Mouse (Mus musculus): ENCODE data around the gene Plxna4. TPM values are rescaled to one million over a fixed set of nuclear protein-coding genes. Genes with fewer than 3 reads are reported as not detected.

Gene Plxna4
- polyA plus RNA-seq, 1 experiment from 2014 or later = 1.9 TPM

DNA sequence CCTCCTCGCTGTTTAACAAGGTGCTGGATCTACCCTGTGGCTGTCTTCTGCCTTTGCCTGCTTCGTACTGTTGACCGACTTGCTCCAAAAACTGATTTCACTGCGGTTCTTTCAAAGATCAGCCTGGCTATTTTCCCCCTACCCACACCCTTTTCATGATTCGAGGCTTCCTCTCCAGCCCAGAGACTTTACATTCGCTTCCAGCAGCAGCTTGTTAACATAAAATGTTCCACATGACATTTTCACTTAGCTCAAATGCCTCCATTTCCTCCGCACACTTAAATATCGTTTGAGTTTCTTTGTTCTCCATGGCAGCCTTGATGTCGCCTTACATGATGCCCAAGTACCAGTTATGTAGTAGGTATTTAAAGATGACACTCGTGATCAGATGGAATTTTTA lies 336.3 kb downstream of the Plxna4 start:
- Histone ChIP-seq H3K27me3 (replicated peaks; ENCODE audit: low read depth, poor library complexity, severe bottlenecking) (no peaks in the 10 kb centered on the region), H3K4me3 (no peak overlapping the region), H3K4me1 (no peaks in the 10 kb centered on the region), H3K36me3 (replicated peaks) (no peaks in the 10 kb centered on the region), H3K27ac (replicated peaks) (no peak overlapping the region), H3K9me3 (no peaks in the 10 kb centered on the region)
- no peak for DNase-seq (ENCODE audit: low spot score)
- WGBS = 78% methylated on average over 10 of the region's 10 CpGs

DNA sequence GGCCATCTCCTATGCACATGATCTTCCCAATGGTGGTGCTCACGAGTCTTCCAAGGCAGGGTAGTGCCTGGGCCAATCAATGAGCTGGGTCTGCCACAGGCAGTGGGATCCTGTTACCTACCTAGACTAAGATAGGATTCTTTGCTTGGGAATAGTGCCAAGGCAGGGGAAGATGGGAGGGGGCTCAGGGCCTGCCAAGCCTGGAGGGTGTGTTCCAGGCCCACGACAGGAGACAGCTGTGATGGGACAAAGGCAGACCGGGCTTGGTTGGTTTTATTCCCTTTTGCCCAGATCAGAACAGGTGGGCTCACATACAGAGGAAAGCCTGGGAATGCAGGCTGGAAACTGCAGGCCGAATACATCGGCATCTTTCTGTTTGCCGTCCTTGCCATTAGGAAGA lies 342.0 kb downstream of the Plxna4 start:
- Histone ChIP-seq H3K36me3 (replicated peaks) (no peaks in the 10 kb centered on the region), H3K9me3 (no peaks in the 10 kb centered on the region), H3K4me1 (0 out of 2 replicates have a peak, but pooled peaks cover 3% of the 10 kb centered on the region), H3K27ac (replicated peaks) (no peak overlapping the region), H3K4me3 (no peak overlapping the region), H3K27me3 (replicated peaks; ENCODE audit: low read depth, poor library complexity, severe bottlenecking) (no peaks in the 10 kb centered on the region)
- WGBS = 80% methylated on average over 6 of the region's 6 CpGs
- DNase-seq (ENCODE audit: low spot score) = no peak

DNA sequence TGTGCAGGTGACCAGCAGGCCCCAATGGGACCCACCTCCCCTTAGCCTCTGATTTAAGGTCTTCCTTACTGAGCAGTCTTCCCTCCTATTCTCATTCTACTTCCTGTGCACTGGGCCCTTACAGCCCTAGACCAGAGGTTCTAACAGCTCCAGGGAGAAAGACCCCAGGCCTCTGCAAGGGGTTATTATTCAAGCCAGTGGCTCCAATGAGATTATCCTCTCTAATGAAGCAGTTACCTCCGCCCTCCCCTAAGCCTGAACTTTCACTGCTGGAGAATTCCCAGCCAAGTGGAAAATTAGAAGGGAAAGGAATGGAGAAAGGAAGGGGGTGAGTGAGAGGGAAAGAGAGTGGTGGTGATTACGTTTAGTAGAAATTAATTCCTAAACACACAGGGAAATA lies 345.0 kb downstream of the Plxna4 start:
- DNase-seq (ENCODE audit: low spot score) = no peak
- no peaks in the 10 kb centered on the region for H3K36me3 ChIP-seq (replicated peaks)
- H3K27me3 ChIP-seq (replicated peaks; ENCODE audit: low read depth, poor library complexity, severe bottlenecking) = no peaks in the 10 kb centered on the region
- WGBS = 44% methylated on average over 2 of the region's 2 CpGs
- H3K9me3 ChIP-seq = no peaks in the 10 kb centered on the region
- no peak overlapping the region for H3K4me3 ChIP-seq
- H3K27ac ChIP-seq (replicated peaks) = no peak overlapping the region
- H3K4me1 ChIP-seq = 0 out of 2 replicates have a peak, but pooled peaks cover 3% of the 10 kb centered on the region

DNA sequence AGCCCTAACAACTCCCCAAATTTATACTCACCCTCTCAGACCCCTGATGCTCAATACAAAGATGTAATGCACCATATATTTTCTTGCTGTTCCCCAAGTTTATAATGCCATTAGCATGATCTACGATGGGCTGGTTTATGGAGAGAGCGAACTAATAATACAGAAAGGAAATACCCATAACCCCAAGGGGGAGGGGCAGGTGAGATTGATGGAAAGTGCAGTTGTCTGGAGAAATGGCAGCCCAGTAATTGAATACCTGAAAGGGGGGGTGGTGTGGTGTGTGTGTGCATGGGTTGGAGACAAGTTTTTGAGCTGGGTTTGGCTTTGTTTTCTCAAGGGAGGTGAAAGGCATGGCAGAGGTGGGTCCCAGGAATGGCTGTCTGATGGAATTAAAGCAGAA lies 356.6 kb downstream of the Plxna4 start:
- no peak for DNase-seq (ENCODE audit: low spot score)
- 89% methylated on average over 2 of the region's 2 CpGs for WGBS
- Histone ChIP-seq H3K27ac (replicated peaks) (no peak overlapping the region), H3K4me3 (no peak overlapping the region), H3K36me3 (replicated peaks) (no peaks in the 10 kb centered on the region), H3K4me1 (peaks cover 9% of the 10 kb centered on the region; the same call in 1 of the 2 replicates), H3K27me3 (replicated peaks; ENCODE audit: low read depth, poor library complexity, severe bottlenecking) (no peaks in the 10 kb centered on the region), H3K9me3 (no peaks in the 10 kb centered on the region)

DNA sequence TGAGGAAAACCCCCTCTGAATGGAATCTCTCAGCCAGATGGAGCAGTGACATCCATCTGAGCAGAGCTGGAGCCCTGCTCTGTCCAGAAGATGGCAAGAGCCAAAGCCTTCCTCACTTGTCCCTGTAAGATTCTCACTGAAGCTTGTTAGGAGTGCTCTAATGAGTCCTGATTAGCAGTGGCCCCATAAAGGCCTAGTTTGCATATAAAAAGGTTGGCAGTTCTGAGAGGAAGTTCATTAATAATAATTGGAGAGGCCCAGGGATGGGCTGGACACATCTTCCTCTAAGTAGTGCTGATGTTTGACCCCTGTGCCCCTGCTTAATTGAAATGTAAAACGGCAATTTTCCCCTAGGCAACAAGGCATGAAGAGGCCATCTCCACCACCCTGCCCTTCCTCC lies 361.4 kb downstream of the Plxna4 start:
- no peaks in the 10 kb centered on the region for H3K27me3 ChIP-seq (replicated peaks; ENCODE audit: low read depth, poor library complexity, severe bottlenecking)

GRCm38 (mm10) chr6:32224007-32224703 lies 363.8 kb downstream of the Plxna4 start:
- no peak for DNase-seq (ENCODE audit: low spot score)
- H3K4me1 ChIP-seq = 0 out of 2 replicates have a peak, but pooled peaks cover 7% of the 10 kb centered on the region
- no peaks in the 10 kb centered on the region for H3K27me3 ChIP-seq (replicated peaks; ENCODE audit: low read depth, poor library complexity, severe bottlenecking)
- WGBS = 76% methylated on average over 7 of the region's 7 CpGs
- H3K27ac ChIP-seq (replicated peaks) = no peak overlapping the region
- H3K4me3 ChIP-seq = no peak overlapping the region
- H3K36me3 ChIP-seq (replicated peaks) = no peaks in the 10 kb centered on the region
- H3K9me3 ChIP-seq = no peaks in the 10 kb centered on the region

More for the DNA sequence above, 361.4 kb downstream of the Plxna4 start:
- H3K36me3 ChIP-seq (replicated peaks) = no peaks in the 10 kb centered on the region
- DNase-seq (ENCODE audit: low spot score) = no peak
- H3K4me1 ChIP-seq = peaks cover 15% of the 10 kb centered on the region; the same call in 1 of the 2 replicates
- H3K4me3 ChIP-seq = no peak overlapping the region
- 30% methylated on average over 1 of the region's 1 CpGs for WGBS
- no peaks in the 10 kb centered on the region for H3K9me3 ChIP-seq
- no peak overlapping the region for H3K27ac ChIP-seq (replicated peaks)

DNA sequence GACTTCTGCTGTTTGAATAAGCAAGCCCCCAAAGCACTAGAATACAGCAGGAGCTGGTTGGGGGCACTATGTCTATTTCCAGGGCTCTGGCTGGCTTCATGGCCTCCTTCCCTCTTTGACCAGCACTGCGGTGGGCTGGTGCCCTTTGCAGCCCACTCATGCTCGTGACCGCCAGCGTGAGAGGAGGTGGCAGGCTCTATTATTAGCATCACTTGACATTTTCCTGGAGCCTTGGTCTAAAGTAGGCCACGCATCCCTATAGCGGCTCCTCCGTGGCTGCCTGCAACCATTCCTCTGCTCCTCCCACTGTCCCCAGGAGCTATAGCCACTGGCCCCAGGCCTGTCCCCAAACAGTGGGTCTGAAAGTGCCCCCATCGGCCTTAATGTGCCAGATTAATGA lies 367.2 kb downstream of the Plxna4 start:
- WGBS = 87% methylated on average over 8 of the region's 8 CpGs
- H3K9me3 ChIP-seq = no peaks in the 10 kb centered on the region
- no peak for DNase-seq (ENCODE audit: low spot score)
- 0 out of 2 replicates have a peak, but pooled peaks cover 7% of the 10 kb centered on the region for H3K4me1 ChIP-seq
- H3K36me3 ChIP-seq (replicated peaks) = no peaks in the 10 kb centered on the region
- no peak overlapping the region for H3K27ac ChIP-seq (replicated peaks)
- H3K4me3 ChIP-seq = no peak overlapping the region
- H3K27me3 ChIP-seq (replicated peaks; ENCODE audit: low read depth, poor library complexity, severe bottlenecking) = no peaks in the 10 kb centered on the region

DNA sequence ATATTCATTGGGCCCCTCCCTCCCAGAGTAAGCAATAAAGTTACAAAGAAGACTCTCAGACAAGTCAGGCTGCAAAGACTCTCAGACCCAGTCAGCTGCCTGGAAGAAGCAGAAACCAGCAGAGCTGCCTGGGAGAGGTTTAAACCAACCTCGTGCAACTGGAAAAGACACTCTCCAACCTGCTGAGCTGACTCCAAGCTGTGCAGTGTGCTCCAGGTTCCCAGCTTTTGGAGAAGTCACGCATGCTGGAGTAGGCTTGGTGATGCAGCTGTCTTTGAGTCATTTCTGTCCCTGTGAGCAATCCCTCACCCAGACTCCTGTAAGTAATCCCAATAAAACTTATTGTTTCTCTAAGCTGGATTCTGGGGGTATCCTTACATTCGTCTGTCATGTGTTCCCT lies 369.4 kb downstream of the Plxna4 start:
- H3K9me3 ChIP-seq = no peaks in the 10 kb centered on the region
- no peak for DNase-seq (ENCODE audit: low spot score)

GRCm38 (mm10) chr6:32212439-32212838 lies 375.6 kb downstream of the Plxna4 start:
- Histone ChIP-seq H3K36me3 (replicated peaks) (no peaks in the 10 kb centered on the region), H3K4me1 (no peaks in the 10 kb centered on the region; the same call in 1 of the 2 replicates), H3K27me3 (replicated peaks; ENCODE audit: low read depth, poor library complexity, severe bottlenecking) (no peaks in the 10 kb centered on the region), H3K27ac (replicated peaks) (no peak overlapping the region), H3K4me3 (no peak overlapping the region), H3K9me3 (no peaks in the 10 kb centered on the region)
- WGBS = 56% methylated on average over 4 of the region's 4 CpGs
- no peak for DNase-seq (ENCODE audit: low spot score)

More for the DNA sequence above, 369.4 kb downstream of the Plxna4 start:
- H3K27me3 ChIP-seq (replicated peaks; ENCODE audit: low read depth, poor library complexity, severe bottlenecking) = no peaks in the 10 kb centered on the region
- no peak overlapping the region for H3K4me3 ChIP-seq
- no peaks in the 10 kb centered on the region for H3K36me3 ChIP-seq (replicated peaks)
- 84% methylated on average over 3 of the region's 3 CpGs for WGBS
- H3K4me1 ChIP-seq = peaks cover 7% of the 10 kb centered on the region; the same call in 1 of the 2 replicates
- no peak overlapping the region for H3K27ac ChIP-seq (replicated peaks)

- DNase-seq (ENCODE audit: low spot score) = no peak
- Histone ChIP-seq H3K27ac (replicated peaks) (no peak overlapping the region), H3K36me3 (replicated peaks) (no peaks in the 10 kb centered on the region), H3K4me3 (no peak overlapping the region), H3K9me3 (no peaks in the 10 kb centered on the region), H3K27me3 (replicated peaks; ENCODE audit: low read depth, poor library complexity, severe bottlenecking) (no peaks in the 10 kb centered on the region), H3K4me1 (no peaks in the 10 kb centered on the region; the same call in 1 of the 2 replicates)
- 79% methylated on average over 7 of the region's 7 CpGs for WGBS
Observed at GRCm38 (mm10) chr6:32210139-32210538, 377.9 kb downstream of the Plxna4 start.

GRCm38 (mm10) chr6:32208951-32209350 lies 379.0 kb downstream of the Plxna4 start:
- H3K36me3 ChIP-seq (replicated peaks) = no peaks in the 10 kb centered on the region
- DNase-seq (ENCODE audit: low spot score) = no peak
- H3K9me3 ChIP-seq = no peaks in the 10 kb centered on the region
- no peak overlapping the region for H3K4me3 ChIP-seq
- no peaks in the 10 kb centered on the region for H3K27me3 ChIP-seq (replicated peaks; ENCODE audit: low read depth, poor library complexity, severe bottlenecking)
- no peak overlapping the region for H3K27ac ChIP-seq (replicated peaks)
- 82% methylated on average over 7 of the region's 7 CpGs for WGBS
- H3K4me1 ChIP-seq = no peaks in the 10 kb centered on the region

GRCm38 (mm10) chr6:32204253-32204652 lies 383.7 kb downstream of the Plxna4 start:
- no peak for DNase-seq (ENCODE audit: low spot score)
- no peaks in the 10 kb centered on the region for H3K36me3 ChIP-seq (replicated peaks)
- H3K9me3 ChIP-seq = no peaks in the 10 kb centered on the region
- H3K4me3 ChIP-seq = no peak overlapping the region
- H3K27me3 ChIP-seq (replicated peaks; ENCODE audit: low read depth, poor library complexity, severe bottlenecking) = no peaks in the 10 kb centered on the region
- H3K27ac ChIP-seq (replicated peaks) = no peak overlapping the region
- H3K4me1 ChIP-seq = no peaks in the 10 kb centered on the region
- WGBS = 89% methylated on average over 4 of the region's 4 CpGs

DNA sequence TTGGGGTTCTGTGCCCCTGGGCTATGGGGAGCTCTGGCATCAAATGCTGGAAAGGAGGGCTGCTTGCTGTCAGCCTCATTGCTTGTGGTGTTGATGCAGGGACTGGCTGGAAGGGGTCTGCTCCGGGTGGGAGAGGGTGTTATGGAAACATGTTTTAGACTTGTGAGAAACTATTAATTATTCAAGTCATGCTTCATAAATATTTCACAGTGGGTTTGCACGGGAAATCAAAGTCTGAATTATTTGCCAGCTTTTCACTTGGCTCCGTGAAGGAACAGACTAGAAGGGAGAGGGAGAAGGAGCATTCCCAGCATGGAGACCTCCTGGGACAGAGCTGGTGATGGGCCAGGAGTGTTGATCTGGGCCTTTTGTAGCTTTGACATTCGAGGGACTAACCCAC lies 384.6 kb downstream of the Plxna4 start:
- no peak overlapping the region for H3K27ac ChIP-seq (replicated peaks)
- no peaks in the 10 kb centered on the region for H3K9me3 ChIP-seq
- WGBS = 68% methylated on average over 4 of the region's 4 CpGs
- H3K4me1 ChIP-seq = no peaks in the 10 kb centered on the region
- no peaks in the 10 kb centered on the region for H3K27me3 ChIP-seq (replicated peaks; ENCODE audit: low read depth, poor library complexity, severe bottlenecking)
- no peak for DNase-seq (ENCODE audit: low spot score)
- H3K4me3 ChIP-seq = no peak overlapping the region
- H3K36me3 ChIP-seq (replicated peaks) = no peaks in the 10 kb centered on the region

Measured in embryonic facial prominence, embryonic 10.5 days (tissue).